Mouse (Mus musculus) Patski (cell line): ENCODE measurements around the gene Gm5592. TPM values are rescaled to one million over a fixed set of nuclear protein-coding genes. Genes with fewer than 3 reads are reported as not detected.
"Not testable (repeated sequence)": the region's sequence is repeated elsewhere in the genome, so short reads cannot be mapped to it uniquely, and the experiment has no call there.

Experiments used
- ATAC-seq: fragments of 100-300 bp; one replicate; pipeline ENCODE4 v1.8.0; 2021
- CTCF ChIA-PET: fragments of 350-600 bp; sonication (Branson Sonifier 250); formaldehyde crosslinking; loops from one replicate; lab custom pipeline; 2022; ENCODE audit warnings: inconsistent platforms; lab: Charles Lee
- POLR2A ChIA-PET: fragments of 350-600 bp; sonication (Branson Sonifier 250); formaldehyde crosslinking; loops from one replicate; lab custom pipeline; 2022; ENCODE audit warnings: antibody characterized with exemption, inconsistent platforms; lab: Charles Lee
- DNase-seq: peaks from one replicate; pipeline ENCODE4 v3.0.0-alpha.2; 2011; ENCODE audit warnings: low read depth, low spot score
- H3K27me3 ChIP-seq: fragments of 371-371 bp; one replicate; pipeline ENCODE4 v1.5.1; 2021
- CTCF ChIP-seq: fragments of 100-300 bp; IDR thresholded peaks from one replicate; pipeline ENCODE4 v1.5.1; 2021
- in situ Hi-C: fragments of 300-500 bp; cut with MboI; formaldehyde crosslinking; loops from 3 replicates; pipeline ENCODE4 v1.11.1; 2018; ENCODE audit warnings: low pct_unique_long_range_greater_than_20kb, mixed read lengths
- polyA plus RNA-seq: library from polyadenylated mRNA; unstranded; gene quantifications from one replicate; pipeline ENCODE4 v1.2.3, GENCODE M21; 2021

Gene Gm5592
- polyA plus RNA-seq: not detected

GRCm38 (mm10) chr7:41153541-41153940 is at the start of gene Gm5592:
Gene Gm5592 (plus strand): TSS chr7:41153841.
- H3K27me3 ChIP-seq, ATAC-seq, CTCF ChIA-PET, POLR2A ChIA-PET, DNase-seq, in situ Hi-C loops: not testable (repeated sequence)

DNA sequence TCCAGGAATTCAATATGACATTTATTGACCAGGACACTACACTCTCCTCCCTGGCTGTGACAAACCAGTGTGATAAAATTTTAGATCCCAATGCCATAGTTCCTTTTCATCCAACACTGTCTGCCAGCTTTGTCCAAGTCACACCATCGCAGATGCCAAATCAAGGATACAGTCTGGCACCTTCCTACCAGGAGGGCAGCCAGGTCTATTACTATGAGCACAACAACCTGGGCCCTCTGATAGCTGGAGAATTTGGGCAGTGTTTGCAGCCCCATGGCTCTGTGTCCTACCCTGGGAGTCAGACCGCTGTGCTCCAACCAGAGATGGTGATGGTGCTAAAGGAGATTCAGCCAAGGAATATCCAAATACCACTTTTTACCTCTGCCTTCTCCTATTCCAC is 2.2 kb downstream of the Gm5592 start:
- in situ Hi-C loops, H3K27me3 ChIP-seq, CTCF ChIA-PET, DNase-seq, POLR2A ChIA-PET, ATAC-seq: not testable (repeated sequence)

- CTCF ChIA-PET, DNase-seq, in situ Hi-C loops, H3K27me3 ChIP-seq, POLR2A ChIA-PET, ATAC-seq: not testable (repeated sequence)
Measured at GRCm38 (mm10) chr7:41157879-41158278, 4.2 kb downstream of the Gm5592 start.

GRCm38 (mm10) chr7:41158562-41158961 is 4.9 kb downstream of the Gm5592 start:
- DNase-seq, H3K27me3 ChIP-seq, in situ Hi-C loops, ATAC-seq, POLR2A ChIA-PET, CTCF ChIA-PET: not testable (repeated sequence)

DNA sequence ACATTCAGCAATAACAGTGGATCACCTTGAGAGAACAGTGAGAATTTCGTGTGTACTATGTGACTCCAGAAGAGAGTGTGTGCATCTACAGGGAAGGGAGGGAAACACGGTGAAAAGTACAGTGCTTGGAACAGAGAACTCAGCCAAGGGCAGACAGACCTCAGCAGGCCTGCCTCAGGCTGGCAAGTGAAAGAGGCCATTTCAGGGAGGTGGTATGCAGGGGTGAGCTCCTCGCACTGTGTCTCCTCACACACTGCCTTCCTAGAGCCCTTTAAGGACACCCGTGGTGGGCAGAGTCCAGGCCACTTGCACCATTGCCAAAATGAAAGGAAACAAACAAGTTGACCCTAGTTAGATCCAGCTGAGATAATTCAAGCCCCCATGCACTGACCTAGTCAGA is 40.0 kb downstream of the Gm5592 start:
- no peak for TF ChIP-seq CTCF
- in situ Hi-C loops: no loop called here
- DNase-seq (no peak), ATAC-seq (no peak)
- ChIA-PET CTCF (no interaction called here), POLR2A (no interaction called here)
- H3K27me3 ChIP-seq: no peaks in the 10 kb centered on the region

Other genes starting within 250 kb of the Gm5592 start
- not detected for gene 4930433I11Rik, start 166.3 kb upstream of the Gm5592 start, polyA plus RNA-seq
- not detected for gene Gm4884, start 121.1 kb upstream of the Gm5592 start, polyA plus RNA-seq
- 18.3 TPM for gene AI987944, start 239.5 kb downstream of the Gm5592 start, polyA plus RNA-seq